Mouse (Mus musculus): ENCODE measurements at regions not wholly inside any gene's neighbourhood (a gene's known extent, or its start where the extent isn't known, plus 50 kb on each side); places are given as distances from the start of the nearest gene placed in this dataset.
A peak's percentile ranks its signal among the peaks of the same experiment; 100 is the strongest.

GRCm38 (mm10) chr1:112384015-112384414 lies 519.3 kb upstream of the Dsel start:
- ATAC-seq: no peak
- no peak overlapping the region for H3K27ac ChIP-seq (ENCODE audit: low read depth, low read length)
- H3K4me1 ChIP-seq (replicated peaks; ENCODE audit: control insufficient read depth, insufficient read depth, low read length): no peaks in the 10 kb centered on the region
- WGBS: 37% methylated on average over 1 of the region's 1 CpGs
- no peak overlapping the region for H3K4me2 ChIP-seq (replicated peaks; ENCODE audit: low read depth)
- no peak for TF ChIP-seq CTCF (IDR thresholded peaks at IDR 0.05; ENCODE audit: low read depth)
- no peaks in the 10 kb centered on the region for H3K36me3 ChIP-seq (ENCODE audit: control insufficient read depth, insufficient read depth)
- H3K9ac ChIP-seq (ENCODE audit: low read depth, low read length): no peak overlapping the region
- H3K4me3 ChIP-seq (ENCODE audit: low read depth, low read length): no peak overlapping the region
- no peaks in the 10 kb centered on the region for H3K9me3 ChIP-seq (ENCODE audit: control insufficient read depth)
- H3K27me3 ChIP-seq (replicated peaks; ENCODE audit: control insufficient read depth, insufficient read depth, low read length): no peaks in the 10 kb centered on the region

GRCm38 (mm10) chr1:112379651-112380264 lies 515.0 kb upstream of the Dsel start:
- H3K27me3 ChIP-seq (replicated peaks; ENCODE audit: control insufficient read depth, insufficient read depth, low read length): no peaks in the 10 kb centered on the region
- no peaks in the 10 kb centered on the region for H3K36me3 ChIP-seq (ENCODE audit: control insufficient read depth, insufficient read depth)
- peak; percentile 72 for ATAC-seq
- no peak overlapping the region for H3K9ac ChIP-seq (ENCODE audit: low read depth, low read length)
- H3K27ac ChIP-seq (ENCODE audit: low read depth, low read length): no peak overlapping the region
- WGBS: 12% methylated on average over 2 of the region's 2 CpGs
- peak; percentile 90 for TF ChIP-seq CTCF (IDR thresholded peaks at IDR 0.05; ENCODE audit: low read depth)
- no peaks in the 10 kb centered on the region for H3K4me1 ChIP-seq (replicated peaks; ENCODE audit: control insufficient read depth, insufficient read depth, low read length)
- no peak overlapping the region for H3K4me3 ChIP-seq (ENCODE audit: low read depth, low read length)
- H3K9me3 ChIP-seq (ENCODE audit: control insufficient read depth): no peaks in the 10 kb centered on the region
- H3K4me2 ChIP-seq (replicated peaks; ENCODE audit: low read depth): no peak overlapping the region

GRCm38 (mm10) chr1:112378660-112379059 lies 513.9 kb upstream of the Dsel start:
- H3K4me2 ChIP-seq (replicated peaks; ENCODE audit: low read depth): no peak overlapping the region
- TF ChIP-seq CTCF (IDR thresholded peaks at IDR 0.05; ENCODE audit: low read depth): peak; percentile 94
- H3K27ac ChIP-seq (ENCODE audit: low read depth, low read length): no peak overlapping the region
- H3K9me3 ChIP-seq (ENCODE audit: control insufficient read depth): no peaks in the 10 kb centered on the region
- no peak overlapping the region for H3K9ac ChIP-seq (ENCODE audit: low read depth, low read length)
- no peaks in the 10 kb centered on the region for H3K27me3 ChIP-seq (replicated peaks; ENCODE audit: control insufficient read depth, insufficient read depth, low read length)
- WGBS: 5% methylated on average over 2 of the region's 2 CpGs
- H3K36me3 ChIP-seq (ENCODE audit: control insufficient read depth, insufficient read depth): no peaks in the 10 kb centered on the region
- no peak overlapping the region for H3K4me3 ChIP-seq (ENCODE audit: low read depth, low read length)
- no peak for ATAC-seq
- no peaks in the 10 kb centered on the region for H3K4me1 ChIP-seq (replicated peaks; ENCODE audit: control insufficient read depth, insufficient read depth, low read length)

GRCm38 (mm10) chr1:112355816-112356215 lies 491.1 kb upstream of the Dsel start:
- 92% methylated on average over 1 of the region's 1 CpGs for WGBS
- no peak for ATAC-seq

More at GRCm38 (mm10) chr1:112355816-112356215, 491.1 kb upstream of the Dsel start:
- no peak for TF ChIP-seq CTCF (IDR thresholded peaks at IDR 0.05; ENCODE audit: low read depth)
- Histone ChIP-seq H3K9ac (ENCODE audit: low read depth, low read length) (no peak overlapping the region), H3K4me2 (replicated peaks; ENCODE audit: low read depth) (no peak overlapping the region), H3K27me3 (replicated peaks; ENCODE audit: control insufficient read depth, insufficient read depth, low read length) (no peaks in the 10 kb centered on the region), H3K4me3 (ENCODE audit: low read depth, low read length) (no peak overlapping the region), H3K9me3 (ENCODE audit: control insufficient read depth) (no peaks in the 10 kb centered on the region), H3K27ac (ENCODE audit: low read depth, low read length) (no peak overlapping the region), H3K36me3 (ENCODE audit: control insufficient read depth, insufficient read depth) (no peaks in the 10 kb centered on the region), H3K4me1 (replicated peaks; ENCODE audit: control insufficient read depth, insufficient read depth, low read length) (no peaks in the 10 kb centered on the region)
